Mouse (Mus musculus): ENCODE measurements at regions not wholly inside any gene's neighbourhood (a gene's known extent, or its start where the extent isn't known, plus 50 kb on each side); places are given as distances from the start of the nearest gene placed in this dataset.

DNA sequence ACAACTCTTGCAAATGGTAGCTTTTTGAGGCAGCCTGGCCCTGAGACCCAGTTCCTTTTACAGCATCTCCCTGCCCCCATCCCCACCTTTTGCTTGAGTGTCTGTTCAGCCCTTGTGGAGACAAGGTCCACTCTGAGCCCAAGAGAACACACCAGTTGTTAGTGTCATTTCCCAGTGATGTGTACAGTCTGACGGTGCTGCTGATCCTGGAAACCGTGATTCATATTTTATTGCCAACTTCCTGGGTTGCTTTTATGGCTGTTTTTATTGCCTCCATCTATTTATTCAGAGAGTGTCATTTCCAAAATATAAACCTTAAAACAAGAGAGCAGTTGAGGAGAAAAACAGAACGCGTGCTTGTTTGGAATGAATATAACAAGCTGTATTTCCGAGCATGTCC lies 309.6 kb upstream of the Isl1 start:
- no peak for DNase-seq

DNA sequence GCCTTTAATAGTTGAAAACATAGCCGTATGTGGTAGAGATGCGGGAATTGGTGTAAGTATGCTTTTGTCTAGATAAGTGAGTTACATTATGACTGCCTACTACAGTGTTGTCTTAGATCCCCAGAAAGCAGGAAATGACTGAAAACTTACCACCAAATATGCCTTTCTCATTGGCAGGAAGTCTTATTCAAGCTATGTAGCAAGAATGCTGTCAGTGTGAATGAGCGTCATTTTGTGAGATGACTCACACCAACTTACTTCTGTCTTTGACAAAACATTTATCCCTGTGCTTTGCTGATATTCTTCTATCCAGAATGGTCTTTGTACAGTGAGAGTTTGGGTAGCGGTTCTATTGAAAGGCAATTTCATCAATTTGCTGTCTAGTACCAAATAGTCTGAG lies 286.9 kb upstream of the Isl1 start:
- DNase-seq, result no peak

DNA sequence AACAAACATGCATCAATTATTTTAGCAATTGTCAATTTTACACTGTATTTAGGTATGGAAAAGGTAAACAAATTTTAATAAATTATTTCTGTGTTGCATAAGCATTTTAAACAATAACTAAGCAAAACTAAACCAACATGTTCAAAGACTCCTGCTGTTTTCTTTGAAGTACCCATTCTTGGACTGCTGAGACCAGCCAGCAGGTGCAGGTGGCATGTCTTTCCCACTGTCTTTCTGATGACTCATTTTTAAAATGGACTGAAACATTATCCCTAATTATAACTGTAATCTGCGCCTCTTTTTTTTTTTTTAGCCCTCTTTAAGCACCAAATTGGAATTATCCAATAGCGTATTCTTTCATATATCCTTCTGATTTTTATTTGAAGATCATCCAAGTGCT lies 286.0 kb upstream of the Isl1 start:
- DNase-seq, result no peak

DNA sequence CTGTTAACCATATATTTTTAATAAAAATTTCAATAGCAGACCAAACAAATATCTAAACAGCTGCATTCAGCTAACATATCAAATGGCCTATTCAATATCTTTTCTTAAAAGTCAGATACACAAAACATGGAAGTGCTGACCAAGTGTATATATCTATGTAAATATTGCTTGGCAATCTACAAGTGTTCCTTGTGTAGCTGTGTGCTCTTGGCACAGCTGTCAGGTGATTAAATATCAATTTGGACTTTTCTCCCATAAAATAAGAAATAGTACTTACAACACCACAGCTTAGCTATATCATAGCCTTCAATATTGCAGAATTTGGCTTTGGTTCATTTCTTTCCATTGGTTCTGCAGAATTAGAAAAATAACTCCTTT lies 266.5 kb upstream of the Isl1 start:
- DNase-seq, result no peak

DNA sequence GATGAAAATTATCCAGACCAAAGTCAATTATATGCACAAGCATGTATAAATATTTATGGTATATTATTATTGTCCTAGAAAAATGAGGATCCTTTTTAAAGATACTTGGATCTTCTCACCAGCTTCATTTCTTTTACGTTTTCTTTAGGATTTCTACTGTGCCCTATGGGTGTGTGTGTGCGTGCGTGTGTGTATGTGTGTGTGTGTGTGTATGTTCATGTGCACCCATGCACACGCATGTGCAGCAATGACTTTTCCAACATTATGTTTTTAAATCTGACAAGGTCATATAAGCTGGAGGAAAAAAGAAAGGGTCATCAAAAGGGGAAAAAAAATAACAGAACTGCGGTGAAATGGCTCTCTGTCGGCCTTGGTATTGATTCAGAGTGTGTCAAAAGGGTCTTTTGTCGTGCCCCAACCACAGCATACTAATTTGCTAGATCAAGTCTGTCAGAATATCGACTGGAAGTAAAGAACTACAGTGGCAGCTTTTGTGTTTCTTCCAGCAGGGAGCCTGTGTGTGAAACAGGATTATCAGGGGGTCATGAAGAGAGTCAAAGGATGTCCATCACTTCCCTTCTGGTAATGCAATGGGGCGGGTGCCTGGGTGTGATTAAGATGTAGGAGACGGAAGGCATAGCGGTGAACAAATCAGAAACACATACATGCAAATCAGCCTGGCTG lies 265.9 kb upstream of the Isl1 start:
- peak in 1 of 2 experiments; percentile 6 for DNase-seq

DNA sequence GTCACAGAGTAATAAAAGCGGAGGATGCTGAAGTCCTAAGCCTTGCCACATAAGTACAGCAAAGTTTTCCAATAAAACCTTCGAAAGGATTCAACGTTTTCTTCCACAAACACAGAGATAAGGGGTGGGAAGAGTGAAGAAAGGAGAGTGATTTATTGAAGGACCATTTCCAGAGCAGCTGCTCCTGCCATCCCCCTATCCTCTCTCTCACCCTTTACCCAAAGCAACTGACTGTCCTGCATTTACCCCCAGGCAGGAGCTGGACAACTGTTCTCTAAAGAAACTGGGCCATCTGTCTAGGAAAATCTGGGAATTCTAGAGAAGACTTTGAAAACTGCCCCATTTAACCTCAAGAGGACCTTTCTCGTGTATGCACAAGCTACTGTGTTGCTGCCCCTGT lies 245.6 kb upstream of the Isl1 start:
- DNase-seq, result no peak

DNA sequence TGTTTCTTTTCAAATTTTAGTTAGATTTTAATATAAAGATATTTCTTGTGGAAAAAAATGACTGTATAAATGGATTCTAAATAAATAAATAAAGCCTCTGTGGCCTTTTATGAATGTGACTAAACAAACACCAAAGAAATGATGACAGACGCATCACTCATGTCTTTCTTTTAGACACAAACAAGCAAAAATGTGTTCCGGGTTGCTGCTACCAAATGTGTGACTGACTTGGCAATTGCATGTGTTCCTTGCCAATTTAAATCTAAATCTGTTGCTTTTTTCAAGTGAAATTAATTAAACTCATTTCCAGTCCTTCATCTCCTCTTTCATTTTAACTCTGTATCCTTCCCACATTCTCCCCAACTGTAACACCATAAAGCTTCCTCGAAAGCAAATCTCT lies 225.7 kb upstream of the Isl1 start:
- no peak for DNase-seq

DNA sequence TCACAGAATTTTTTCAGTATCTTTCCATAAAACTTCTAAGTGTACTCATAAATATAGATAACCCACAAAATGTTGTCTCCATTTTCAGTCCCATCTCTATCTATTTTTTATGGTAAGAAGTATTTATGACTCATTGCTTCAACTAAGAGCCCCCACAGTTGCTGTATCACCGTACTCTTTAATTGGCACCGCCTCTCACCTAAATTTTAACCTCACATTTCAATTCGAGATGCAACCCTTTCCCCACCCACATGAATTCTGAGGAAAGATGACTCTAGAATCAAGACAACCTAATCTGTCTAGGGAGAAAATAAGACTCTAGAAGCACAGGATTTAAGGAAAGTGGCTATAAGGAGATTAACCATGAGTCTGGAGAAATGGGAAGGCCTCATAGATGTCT lies 223.7 kb upstream of the Isl1 start:
- DNase-seq, result no peak

DNA sequence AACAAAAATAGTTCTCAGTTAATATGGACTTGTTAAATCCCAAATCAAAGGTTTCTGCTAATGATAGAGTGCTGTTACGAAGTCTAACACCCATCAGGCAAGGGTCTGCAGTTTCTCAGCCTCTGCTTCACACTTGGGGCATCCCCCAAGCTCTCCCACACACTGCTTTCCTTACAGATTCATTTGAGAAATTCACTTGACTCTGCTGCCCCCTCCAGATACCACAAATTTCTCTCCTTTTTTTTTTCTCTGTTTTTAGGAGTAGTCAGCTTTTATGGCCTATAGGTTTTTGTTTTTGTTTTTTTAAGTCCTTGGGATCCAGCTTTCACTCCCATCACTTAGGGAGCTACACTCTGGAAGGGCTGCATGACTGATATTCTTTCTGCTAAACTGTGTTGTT lies 218.8 kb upstream of the Isl1 start:
- no peak for DNase-seq

DNA sequence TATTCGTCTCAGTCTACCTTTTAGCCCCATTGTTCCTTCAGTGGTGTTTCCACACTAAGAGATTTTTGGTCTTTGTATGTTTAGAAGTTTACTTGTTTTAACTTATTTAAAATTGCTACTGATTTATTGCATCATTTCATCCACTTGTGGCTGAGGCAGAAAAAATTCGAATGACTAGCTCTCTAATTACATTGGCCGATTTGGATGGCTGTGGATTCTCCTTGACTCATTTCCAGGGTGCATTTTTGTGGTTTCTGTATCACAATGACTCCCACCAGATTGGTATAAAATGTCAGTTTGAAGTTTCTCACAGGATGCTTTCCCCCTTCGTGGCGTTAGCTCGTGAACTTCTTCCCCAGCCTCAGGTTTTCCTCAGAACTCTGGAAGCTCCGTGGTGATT lies 217.5 kb upstream of the Isl1 start:
- no peak for DNase-seq

DNA sequence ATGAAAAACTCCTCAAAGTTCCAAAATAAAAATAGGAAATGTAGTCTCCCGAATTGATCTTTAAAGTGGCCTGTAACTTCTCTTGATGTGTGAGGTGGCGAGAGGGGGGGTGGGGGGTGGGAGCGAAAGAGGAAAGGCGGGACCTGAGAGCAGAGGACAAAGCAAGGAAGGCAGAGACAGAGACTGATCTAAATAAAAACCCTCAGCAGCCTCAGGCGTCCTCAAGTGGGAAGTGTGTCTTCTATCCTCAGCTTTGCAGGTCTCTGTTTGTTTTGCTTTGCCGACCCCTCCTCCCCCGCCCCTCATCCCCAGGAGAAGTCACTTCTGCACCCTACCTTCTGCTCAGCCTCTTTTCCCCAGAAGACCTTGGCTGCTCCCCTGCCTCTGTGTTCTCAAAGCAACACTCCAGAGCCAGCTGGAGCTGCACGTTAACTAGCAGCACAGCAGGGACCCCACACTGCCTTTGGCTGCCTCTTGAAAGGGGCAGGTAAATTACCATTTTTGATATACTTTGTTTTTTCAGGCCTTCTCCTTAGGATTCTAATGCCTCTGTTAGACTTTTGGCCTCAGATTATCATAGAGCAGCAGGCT lies 214.3 kb upstream of the Isl1 start:
- peak; percentile 20 to 38 for DNase-seq

DNA sequence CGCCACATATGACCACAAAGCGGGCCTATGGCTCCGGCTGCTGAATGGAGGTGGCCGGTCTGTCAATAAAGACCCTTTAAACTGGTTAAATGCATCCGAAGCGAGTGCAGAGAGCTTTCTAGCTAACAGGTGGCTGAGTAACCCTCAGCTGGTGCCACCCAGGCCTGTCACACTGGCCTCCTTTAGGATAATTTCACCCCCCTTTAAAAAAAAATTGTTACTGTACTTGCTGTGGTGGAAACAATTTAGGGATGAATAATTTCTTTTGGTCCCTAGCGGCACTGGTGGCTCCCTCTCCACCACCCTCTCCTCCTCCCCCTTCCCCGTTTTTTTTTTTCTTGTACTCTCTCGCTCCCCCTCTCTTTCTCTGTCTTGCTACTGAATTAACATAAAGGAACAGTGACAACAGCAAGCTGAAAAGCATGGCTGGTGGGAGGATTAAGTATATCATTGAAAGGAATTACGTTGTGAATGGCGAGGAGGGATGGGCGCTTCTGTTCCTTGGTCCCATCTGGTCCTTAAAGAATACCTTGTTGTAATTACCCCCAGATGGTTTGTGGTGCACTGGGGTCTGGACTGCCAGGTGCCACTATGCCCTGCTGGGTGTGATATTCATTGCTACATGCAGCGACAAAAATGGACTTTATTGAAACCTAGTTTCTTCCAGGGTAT lies 205.3 kb upstream of the Isl1 start:
- peak; percentile 16 for DNase-seq

DNA sequence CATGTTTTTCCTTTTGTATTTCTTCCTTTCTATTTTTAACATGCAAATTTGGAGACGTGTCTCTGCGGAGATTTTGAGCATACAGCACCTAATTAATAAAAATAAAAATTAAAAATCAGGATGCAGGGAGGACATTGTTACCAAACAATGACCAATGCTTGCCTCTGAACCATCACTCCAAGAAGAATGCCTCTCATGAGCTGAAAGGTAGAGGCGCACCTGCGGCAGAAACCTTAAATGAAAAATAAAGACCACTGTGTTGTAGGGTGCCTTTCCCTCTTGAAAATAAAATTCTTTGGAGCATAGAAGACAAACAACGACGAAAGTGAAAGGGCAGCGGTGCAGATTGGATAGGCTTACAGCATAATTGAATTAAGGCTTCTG lies 204.8 kb upstream of the Isl1 start:
- DNase-seq, result no peak

DNA sequence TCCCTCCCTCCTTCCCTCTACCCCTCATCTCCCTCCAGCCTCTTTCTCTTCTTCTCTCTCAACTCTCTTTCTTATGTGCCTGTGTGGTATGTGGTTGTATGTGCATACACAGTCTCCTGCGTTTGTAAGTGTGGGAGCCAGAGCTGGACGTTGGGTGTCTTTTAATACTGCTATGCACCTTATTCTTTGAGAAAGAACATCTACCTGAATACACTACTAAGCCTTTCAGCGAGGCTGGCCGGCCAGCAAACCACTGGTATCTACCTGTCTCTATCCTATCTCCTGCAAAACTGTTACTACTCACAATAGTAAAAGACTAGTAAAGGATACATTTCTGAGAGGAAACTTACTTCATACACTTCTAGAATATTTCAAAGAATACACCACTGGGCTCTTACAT lies 202.9 kb upstream of the Isl1 start:
- DNase-seq, result no peak

DNA sequence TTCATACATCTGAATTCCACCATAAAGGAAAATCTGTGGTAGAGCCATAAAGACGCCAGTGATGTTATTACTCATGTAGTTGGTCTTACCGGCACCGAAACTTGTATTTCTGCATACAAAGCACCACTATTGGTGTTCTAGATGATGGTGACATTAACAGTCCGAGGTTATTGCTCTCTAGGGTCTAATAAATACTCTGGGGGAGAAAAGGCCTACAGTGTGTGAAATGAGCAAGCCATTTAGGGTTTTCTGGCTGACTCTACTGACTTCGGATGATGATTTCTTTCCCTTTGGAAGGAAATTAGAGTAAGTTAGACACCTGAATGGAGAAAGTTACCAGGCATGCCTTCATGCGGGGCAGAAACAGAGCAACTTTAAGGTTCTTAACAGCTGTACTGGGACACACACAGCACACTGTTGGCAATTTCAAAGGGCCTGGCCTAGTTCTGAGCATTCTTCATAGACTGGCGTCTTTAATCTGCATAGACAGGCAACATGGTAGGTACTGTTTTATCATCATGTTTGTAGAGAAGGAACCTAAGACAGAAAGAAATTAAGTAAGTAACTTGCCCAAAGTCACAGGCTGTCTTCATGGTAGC lies 198.8 kb upstream of the Isl1 start:
- no peak for DNase-seq

DNA sequence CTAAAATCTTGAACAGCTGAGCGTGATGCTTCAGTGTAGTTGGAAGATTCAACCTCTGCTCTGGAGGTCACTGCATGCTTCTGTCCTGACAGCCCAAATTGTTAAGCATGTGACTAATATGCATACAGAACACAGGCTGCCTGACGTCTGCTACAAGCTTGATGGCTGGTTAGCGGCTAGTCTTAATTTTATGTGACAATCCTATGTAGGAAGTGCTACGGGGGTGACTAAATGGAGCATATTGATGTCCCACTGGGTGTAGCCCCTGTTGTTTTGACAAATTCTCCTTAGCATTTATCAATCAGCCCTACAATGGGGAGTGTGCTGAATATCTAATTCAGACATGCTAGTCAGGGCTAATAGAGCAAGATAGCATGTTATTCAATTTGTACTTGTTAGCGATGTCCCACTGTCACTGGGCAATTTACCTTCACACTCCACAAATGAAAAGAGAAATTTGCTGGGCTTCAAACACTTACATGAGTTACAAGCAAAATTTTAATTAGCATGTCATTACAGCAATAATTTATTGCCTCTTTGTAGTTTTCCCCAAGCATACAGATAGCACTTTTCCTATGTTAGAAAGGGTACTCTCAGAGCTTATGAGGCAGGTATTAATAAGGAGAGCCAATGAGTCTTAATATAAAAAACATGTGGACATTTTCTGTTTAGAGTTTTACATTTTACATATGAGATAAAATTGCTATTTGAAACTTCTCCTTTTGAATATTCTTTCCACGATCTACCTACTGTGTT lies 188.3 kb upstream of the Isl1 start:
- DNase-seq, result no peak

DNA sequence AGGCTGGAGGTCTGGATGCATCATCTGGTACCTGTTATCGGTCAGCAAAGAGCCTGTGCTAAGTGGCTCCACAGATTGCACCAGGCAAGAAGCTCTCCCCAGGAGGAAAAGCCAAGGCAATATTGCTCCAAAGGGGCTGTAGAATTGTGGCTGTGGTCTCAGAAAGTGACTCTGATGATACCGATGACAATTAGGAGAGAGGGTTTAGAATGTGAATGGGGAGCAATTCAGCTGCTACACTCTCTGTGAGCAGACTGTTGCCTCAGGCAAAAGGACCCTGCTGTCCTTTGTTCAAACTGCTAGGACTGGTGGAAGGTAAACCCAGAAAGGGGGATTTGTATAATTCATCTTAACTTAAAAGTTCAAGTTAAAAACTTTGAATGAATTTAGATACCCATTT lies 186.2 kb upstream of the Isl1 start:
- no peak for DNase-seq

DNA sequence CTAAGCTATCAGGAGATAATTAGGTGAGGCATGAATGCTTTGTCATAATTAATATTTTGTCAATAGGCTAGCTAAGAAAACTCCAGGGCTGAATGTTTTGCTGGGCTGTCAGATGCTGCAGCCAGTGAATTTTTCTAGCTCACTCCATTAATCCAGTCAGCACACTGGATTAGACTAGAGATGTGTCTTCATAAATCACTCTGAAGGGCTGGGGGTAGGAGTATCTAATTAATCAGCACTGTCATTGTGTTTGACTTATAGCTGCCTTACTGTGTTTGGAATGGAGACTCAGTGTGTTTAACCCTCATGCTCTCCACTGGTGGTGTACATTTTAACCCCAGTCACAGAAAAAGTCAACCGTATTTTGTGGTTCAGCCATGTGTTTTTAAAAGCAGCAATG lies 179.9 kb upstream of the Isl1 start:
- no peak for DNase-seq

DNA sequence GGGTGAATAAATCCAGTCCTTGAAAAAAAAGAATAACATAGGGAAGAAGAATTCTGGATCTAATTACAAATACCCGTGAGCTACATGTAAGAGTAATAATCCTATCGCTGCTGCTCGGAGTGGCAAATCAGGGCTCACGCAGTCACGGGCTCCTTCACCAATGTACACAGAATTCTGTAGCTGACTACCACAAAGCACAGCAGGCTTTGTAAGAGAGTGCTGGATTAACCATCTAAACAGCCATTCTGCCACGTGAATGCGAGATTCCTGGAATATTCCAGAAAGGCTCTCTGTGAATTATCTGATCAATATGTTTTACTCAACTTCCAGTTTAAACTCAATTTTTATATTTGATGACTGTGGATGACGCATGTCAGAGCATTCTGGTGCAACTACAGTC lies 165.1 kb upstream of the Isl1 start:
- DNase-seq, result no peak

DNA sequence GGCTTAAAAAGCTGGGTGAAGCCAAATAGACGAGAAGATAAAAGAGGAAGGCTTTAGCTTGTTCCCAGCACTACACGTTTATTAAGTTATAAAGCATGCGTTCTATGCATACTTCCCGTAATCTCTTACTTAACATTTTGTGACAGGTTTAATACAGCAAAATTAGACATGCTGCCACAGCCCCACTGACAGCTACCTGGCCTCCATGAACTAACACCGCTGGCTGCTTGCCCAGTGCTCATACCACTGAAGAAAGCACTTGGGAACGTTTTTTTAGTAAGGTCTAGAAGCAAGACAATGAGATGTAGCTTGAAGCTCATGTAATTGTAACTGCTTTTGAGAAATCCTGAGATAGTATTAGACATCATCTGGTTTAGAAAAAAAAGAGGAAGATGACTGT lies 152.3 kb upstream of the Isl1 start:
- DNase-seq, result peak; percentile 59 to 66

DNA sequence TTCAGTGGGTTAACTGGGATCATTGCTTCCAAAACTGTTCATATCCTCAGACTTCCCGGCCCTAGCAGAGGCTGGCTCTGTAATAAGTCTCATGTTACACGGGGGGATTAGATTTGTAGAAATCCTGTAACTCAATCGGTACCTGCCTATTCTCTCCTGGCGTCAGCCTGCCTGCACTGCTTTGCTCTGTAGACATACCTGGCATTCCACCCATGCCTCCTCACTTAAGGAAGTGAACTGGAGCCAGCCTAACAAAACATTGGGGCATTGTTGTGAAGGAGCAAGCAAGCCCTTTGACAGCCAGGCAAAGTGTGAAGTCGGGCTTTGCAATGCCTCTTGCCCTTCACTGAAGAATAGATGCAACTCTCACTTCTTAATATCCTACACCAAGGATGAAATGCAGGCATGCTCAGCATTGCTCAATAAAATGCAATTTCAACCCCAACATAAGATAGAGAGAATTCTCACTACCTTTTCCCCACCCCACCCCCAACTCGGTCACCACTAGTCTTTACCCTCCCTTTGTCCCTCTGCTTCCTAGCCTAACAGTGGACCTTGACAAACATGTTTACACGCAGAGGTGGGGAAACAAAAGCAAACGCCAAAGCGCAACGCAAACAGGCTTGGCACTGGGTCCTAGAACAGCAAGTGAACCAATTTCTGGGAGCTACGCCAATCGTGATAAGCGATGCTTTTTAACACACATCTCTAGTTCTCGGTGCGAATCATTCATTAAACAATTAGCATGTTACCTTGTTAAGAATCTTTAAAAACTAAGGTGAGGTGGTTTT lies 133.9 kb upstream of the Isl1 start:
- peak; percentile 61 to 65 for DNase-seq

DNA sequence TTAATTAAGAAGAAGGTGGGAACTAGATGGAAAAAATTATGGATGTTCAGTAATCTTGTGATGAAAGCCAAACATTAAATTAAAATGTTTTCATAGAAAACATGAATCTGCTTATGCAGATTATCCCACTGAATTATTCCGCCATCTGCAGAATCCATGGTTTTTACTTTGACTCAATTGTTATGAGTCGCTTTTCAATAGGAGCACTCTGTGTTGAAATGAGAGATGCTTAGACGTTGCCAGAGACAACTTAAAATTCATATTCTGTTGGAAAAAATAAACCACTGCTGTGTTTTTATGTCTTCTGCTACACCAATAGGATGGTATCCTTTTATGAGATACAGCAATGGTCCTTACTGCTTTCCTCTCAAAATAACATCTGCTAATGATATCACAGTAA lies 108.3 kb upstream of the Isl1 start:
- DNase-seq, result no peak

DNA sequence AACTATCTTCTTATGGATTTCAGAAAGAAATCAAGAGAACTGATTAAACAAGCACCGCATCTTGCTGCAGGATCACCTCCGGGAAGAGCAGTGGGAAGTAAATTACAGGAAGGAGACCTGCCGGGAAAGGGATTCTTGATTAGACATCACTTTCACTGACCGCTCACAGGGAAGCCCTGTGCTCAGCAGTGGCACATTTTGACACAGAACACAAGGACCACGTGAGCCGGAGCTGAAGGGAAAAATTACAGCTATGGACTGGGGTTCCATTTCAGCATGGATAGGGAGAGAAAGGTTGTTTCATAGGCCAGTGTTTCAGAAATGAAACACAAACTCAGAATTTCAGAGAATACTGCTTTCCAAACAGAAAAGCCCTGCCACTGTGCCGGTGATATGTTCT lies 105.0 kb upstream of the Isl1 start:
- DNase-seq, result no peak
